In the genomic region with DNA sequence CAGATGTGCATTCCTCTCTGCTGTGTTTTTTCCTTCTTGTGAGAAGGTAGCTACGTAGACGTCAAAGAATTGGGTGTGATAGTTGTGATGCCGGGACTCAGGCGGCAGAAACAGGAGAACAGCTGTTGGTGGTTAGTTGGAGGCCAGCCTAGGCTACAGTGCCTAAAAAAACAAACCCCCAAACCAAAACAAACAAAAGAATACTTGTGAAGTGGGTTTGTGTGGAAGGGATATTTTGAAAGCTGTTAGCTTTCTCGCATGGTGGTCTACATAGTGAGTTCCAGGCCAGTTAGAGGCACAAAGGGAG, we compare ENCODE assay signal across 10 mouse cellular contexts. TPM values are rescaled to one million over a fixed set of nuclear protein-coding genes. Genes with fewer than 3 reads are reported as not detected.
A peak's percentile ranks its signal among the peaks of the same experiment; 100 is the strongest.
DNase-seq lines count a peak whose midpoint lies in the region; ATAC-seq and TF ChIP-seq lines count a peak whose summit lies in the region.
"Had no signal": no experiment of that assay in that cellular context is flagged by ENCODE, and none has a peak within 500 bp of the region (broad histone marks: within the 10 kb centered on the region; RNA-seq: fewer than 3 reads in every experiment).

No protein-coding gene starts in this region.

- peaks cover 4% of the 10 kb centered on the region for H3K4me1 ChIP-seq in kidney, adult 2 months (ENCODE audit: control insufficient read depth, insufficient read depth, low read length)
- H3K4me1 ChIP-seq in embryonic facial prominence, embryonic 13.5 days, result peaks cover 17% of the 10 kb centered on the region
- peaks cover 8% of the 10 kb centered on the region; the same call in 1 of the 2 replicates for H3K4me1 ChIP-seq in hindbrain, postnatal 0 days (ENCODE audit: insufficient read depth, low read length)
- H3K4me1 ChIP-seq in midbrain, embryonic 14.5 days (ENCODE audit: control insufficient read depth, insufficient read depth, low read length), result peaks cover 6% of the 10 kb centered on the region; the same call in 1 of the 2 replicates

- H3K36me3 ChIP-seq in kidney, adult 2 months (ENCODE audit: control insufficient read depth, insufficient read depth, low read length), result no peaks in the 10 kb centered on the region
- H3K36me3 ChIP-seq in embryonic facial prominence, embryonic 13.5 days, result peaks cover 2% of the 10 kb centered on the region
- no peaks in the 10 kb centered on the region for H3K36me3 ChIP-seq in hindbrain, postnatal 0 days (ENCODE audit: insufficient read depth, low read length)
- H3K36me3 ChIP-seq in midbrain, embryonic 14.5 days (ENCODE audit: control insufficient read depth, insufficient read depth, low read length), result no peaks in the 10 kb centered on the region

- 74% methylated on average over 5 of the region's 5 CpGs for WGBS in kidney, adult 2 months
- WGBS in embryonic facial prominence, embryonic 13.5 days, result 40% methylated on average over 5 of the region's 5 CpGs
- 79% methylated on average over 5 of the region's 5 CpGs for WGBS in hindbrain, postnatal 0 days
- WGBS in midbrain, embryonic 14.5 days, result 81% methylated on average over 5 of the region's 5 CpGs

- H3K9me3 ChIP-seq in embryonic facial prominence, embryonic 13.5 days, result peaks cover 21% of the 10 kb centered on the region
- peaks cover 2% of the 10 kb centered on the region; the same call in 1 of the 2 replicates for H3K9me3 ChIP-seq in hindbrain, postnatal 0 days (ENCODE audit: low read length)
- peaks cover 18% of the 10 kb centered on the region for H3K9me3 ChIP-seq in midbrain, embryonic 14.5 days (ENCODE audit: control insufficient read depth, low read length)

- no peaks in the 10 kb centered on the region for H3K27me3 ChIP-seq in kidney, adult 2 months (replicated peaks; ENCODE audit: control insufficient read depth, insufficient read depth, low read length)
- peaks cover 30% of the 10 kb centered on the region for H3K27me3 ChIP-seq in embryonic facial prominence, embryonic 13.5 days
- H3K27me3 ChIP-seq in hindbrain, postnatal 0 days (ENCODE audit: insufficient read depth, low read length), result no peaks in the 10 kb centered on the region
- no peaks in the 10 kb centered on the region for H3K27me3 ChIP-seq in midbrain, embryonic 14.5 days (ENCODE audit: control insufficient read depth, insufficient read depth, low read length)
- H3K27me3 ChIP-seq: CH12.LX had no signal

- H3K4me3 ChIP-seq in kidney, adult 2 months (ENCODE audit: insufficient read depth, low read depth, low read length), result peak overlapping the region; percentile 65; the same call in 1 of the 2 replicates
- peak overlapping the region; percentile 62 for H3K4me3 ChIP-seq in embryonic facial prominence, embryonic 13.5 days
- peak overlapping the region; percentile 49 for H3K4me3 ChIP-seq in hindbrain, postnatal 0 days (ENCODE audit: low read length)
- H3K4me3 ChIP-seq in midbrain, embryonic 14.5 days (replicated peaks; ENCODE audit: low read depth, low read length), result peak overlapping the region; percentile 56

- ATAC-seq in embryonic facial prominence, embryonic 13.5 days (ENCODE audit: insufficient number of reproducible peaks, insufficient read depth, low FRiP score, low TSS enrichment, low read depth), result no peak
- ATAC-seq in hindbrain, postnatal 0 days, result no peak; the same call in 1 of the 2 replicates
- ATAC-seq in midbrain, embryonic 14.5 days (ENCODE audit: low FRiP score, low TSS enrichment), result no peak

- no peak for DNase-seq in kidney, adult 2 months
- DNase-seq in kidney, postnatal 25 days, result no peak
- no peak for DNase-seq in hindbrain, postnatal 0 days (ENCODE audit: low spot score)
- DNase-seq in midbrain, embryonic 14.5 days, result no peak
- DNase-seq in Muller cell, postnatal 12 days (ENCODE audit: inconsistent ontology term), result no peak
- DNase-seq in urinary bladder, postnatal 14 days (ENCODE audit: low spot score), result no peak
- no peak for DNase-seq in cerebellum, postnatal 4 days (ENCODE audit: low spot score in 2 of 2)

- no peak for TF ChIP-seq POLR2A in kidney, adult 2 months (IDR thresholded peaks at IDR 0.05; ENCODE audit: low read depth, low read length)

- peak overlapping the region; percentile 99 for H3K4me2 ChIP-seq in embryonic facial prominence, embryonic 13.5 days
- H3K4me2 ChIP-seq in hindbrain, postnatal 0 days (ENCODE audit: low read depth, low read length), result peak overlapping the region; percentile 80
- H3K4me2 ChIP-seq in midbrain, embryonic 14.5 days (ENCODE audit: low read length), result peak overlapping the region; percentile 95

- no peak for TF ChIP-seq CTCF in kidney, adult 2 months (conservative IDR thresholded peaks at IDR 0.05; ENCODE audit: insufficient read depth, insufficient read length, low read depth, low read length)
- no peak for TF ChIP-seq CTCF in hindbrain, postnatal 0 days (IDR thresholded peaks at IDR 0.05; ENCODE audit: low read depth)

- H3K27ac ChIP-seq in kidney, adult 2 months (ENCODE audit: insufficient read depth, low read depth, low read length), result no peak overlapping the region
- no peak overlapping the region for H3K27ac ChIP-seq in embryonic facial prominence, embryonic 13.5 days
- H3K27ac ChIP-seq in hindbrain, postnatal 0 days, result no peak overlapping the region
- no peak overlapping the region for H3K27ac ChIP-seq in midbrain, embryonic 14.5 days (replicated peaks; ENCODE audit: low read depth, low read length)
- H3K27ac ChIP-seq: macrophage had no signal

- H3K9ac ChIP-seq in embryonic facial prominence, embryonic 13.5 days, result no peak overlapping the region
- H3K9ac ChIP-seq in hindbrain, postnatal 0 days (replicated peaks; ENCODE audit: low read length), result peak overlapping the region; percentile 47
- H3K9ac ChIP-seq in midbrain, embryonic 14.5 days (replicated peaks; ENCODE audit: low read length), result peak overlapping the region; percentile 61

RNA-seq across cellular contexts. Expression of gene Nhlrc1, which starts 0.5 kb away (rescaled TPM):
- 2.5 and 2.6 TPM in 2 replicates for polyA plus RNA-seq in kidney, adult 2 months (2012; rRNA removed)
- polyA plus RNA-seq in embryonic facial prominence, embryonic 13.5 days (2015; fragmentation: Nextera tagmentation; extraction: Ambion mirVana), result 4.4 and 5.7 TPM in 2 replicates
- total RNA-seq in hindbrain, postnatal 0 days (2014; rRNA removed), result 15.1 and 22.4 TPM in 2 replicates
- polyA plus RNA-seq in hindbrain, postnatal 0 days (2015; fragmentation: Nextera tagmentation; extraction: Ambion mirVana), result 13.0 and 14.1 TPM in 2 replicates
- 16.3 and 16.7 TPM in 2 replicates for polyA plus RNA-seq in midbrain, embryonic 14.5 days (2014; fragmentation: Nextera tagmentation; extraction: Ambion mirVana)
- total RNA-seq: CH12.LX had no signal

RNA-seq across cellular contexts. Expression of gene Kdm1b, which starts 28.2 kb away (rescaled TPM):
- 11.4 and 13.7 TPM in 2 replicates for polyA plus RNA-seq in kidney, adult 2 months (2012; rRNA removed)
- polyA plus RNA-seq in embryonic facial prominence, embryonic 13.5 days (2015; fragmentation: Nextera tagmentation; extraction: Ambion mirVana), result 13.0 and 13.4 TPM in 2 replicates
- total RNA-seq in hindbrain, postnatal 0 days (2014; rRNA removed), result 20.5 and 21.9 TPM in 2 replicates
- 10.7 and 11.9 TPM in 2 replicates for polyA plus RNA-seq in hindbrain, postnatal 0 days (2015; fragmentation: Nextera tagmentation; extraction: Ambion mirVana)
- 20.0 and 21.5 TPM in 2 replicates for polyA plus RNA-seq in midbrain, embryonic 14.5 days (2014; fragmentation: Nextera tagmentation; extraction: Ambion mirVana)

RNA-seq across cellular contexts. Expression of gene Tpmt, which starts 29.4 kb away (rescaled TPM):
- 52.6 and 55.0 TPM in 2 replicates for polyA plus RNA-seq in kidney, adult 2 months (2012; rRNA removed)
- 20.2 and 23.7 TPM in 2 replicates for polyA plus RNA-seq in embryonic facial prominence, embryonic 13.5 days (2015; fragmentation: Nextera tagmentation; extraction: Ambion mirVana)
- 12.1 and 58.2 TPM in 2 replicates for total RNA-seq in hindbrain, postnatal 0 days (2014; rRNA removed)
- polyA plus RNA-seq in hindbrain, postnatal 0 days (2015; fragmentation: Nextera tagmentation; extraction: Ambion mirVana), result 14.4 and 14.7 TPM in 2 replicates
- polyA plus RNA-seq in midbrain, embryonic 14.5 days (2014; fragmentation: Nextera tagmentation; extraction: Ambion mirVana), result 23.3 and 23.4 TPM in 2 replicates
